Mouse (Mus musculus) frontal cortex, adult (tissue): ENCODE measurements around the gene Rb1.

Source experiments
- ATAC-seq: cut with Nextera tagmentation; 2 replicates; pipeline ENCODE4 v1.9.2; 2017; ENCODE audit warnings: mild to moderate bottlenecking, moderate library complexity, mixed read lengths; ENCODE audit not compliant: low TSS enrichment

Gene Rb1

GRCm38 (mm10) chr14:73334926-73335805 is 9.5 kb upstream of the Rb1 start:
- peak; percentile 55 for ATAC-seq

GRCm38 (mm10) chr14:73333880-73334279 is 8.3 kb upstream of the Rb1 start:
- no peak for ATAC-seq

DNA sequence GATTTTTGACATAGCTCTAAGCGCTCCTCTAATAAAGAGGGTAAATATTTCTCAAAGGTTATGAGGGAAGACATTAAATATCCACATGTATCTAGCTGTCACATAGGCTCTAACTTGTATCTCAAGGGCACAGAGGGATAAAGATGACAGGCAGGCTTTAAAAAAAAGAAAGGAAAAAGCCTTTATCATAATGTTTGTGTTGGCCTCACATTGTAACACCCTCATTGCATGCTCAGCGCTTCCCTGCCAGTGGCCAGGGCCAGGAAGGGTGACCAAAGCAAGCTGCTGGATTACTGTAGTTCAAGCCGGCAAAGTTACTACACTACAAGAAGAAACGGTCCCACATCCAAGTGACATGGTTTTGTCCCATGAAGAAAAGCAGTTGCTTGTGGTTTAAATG is 5.8 kb upstream of the Rb1 start:
- no peak for ATAC-seq

GRCm38 (mm10) chr14:73329871-73330270 is 4.2 kb upstream of the Rb1 start:
- ATAC-seq, result no peak

DNA sequence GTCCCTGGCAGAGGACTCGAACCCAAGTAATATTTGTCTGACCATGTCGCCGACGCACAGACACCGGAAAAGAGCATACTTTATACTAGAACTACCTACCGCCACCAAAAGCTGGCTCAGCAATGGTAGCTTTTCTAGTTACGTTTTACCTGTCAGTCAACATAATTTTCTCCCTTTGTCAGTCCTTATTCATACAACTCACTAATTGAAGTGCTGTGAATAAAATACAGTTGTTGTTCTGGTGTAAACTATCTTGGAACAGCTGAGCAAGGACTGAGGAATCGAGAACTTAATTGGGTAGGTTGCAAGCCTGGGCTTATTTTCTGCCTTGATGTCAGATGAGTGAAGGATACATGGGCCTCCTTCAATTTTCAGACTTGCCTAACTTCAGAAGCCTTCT is 889 bp upstream of the Rb1 start:
- no peak for ATAC-seq

DNA sequence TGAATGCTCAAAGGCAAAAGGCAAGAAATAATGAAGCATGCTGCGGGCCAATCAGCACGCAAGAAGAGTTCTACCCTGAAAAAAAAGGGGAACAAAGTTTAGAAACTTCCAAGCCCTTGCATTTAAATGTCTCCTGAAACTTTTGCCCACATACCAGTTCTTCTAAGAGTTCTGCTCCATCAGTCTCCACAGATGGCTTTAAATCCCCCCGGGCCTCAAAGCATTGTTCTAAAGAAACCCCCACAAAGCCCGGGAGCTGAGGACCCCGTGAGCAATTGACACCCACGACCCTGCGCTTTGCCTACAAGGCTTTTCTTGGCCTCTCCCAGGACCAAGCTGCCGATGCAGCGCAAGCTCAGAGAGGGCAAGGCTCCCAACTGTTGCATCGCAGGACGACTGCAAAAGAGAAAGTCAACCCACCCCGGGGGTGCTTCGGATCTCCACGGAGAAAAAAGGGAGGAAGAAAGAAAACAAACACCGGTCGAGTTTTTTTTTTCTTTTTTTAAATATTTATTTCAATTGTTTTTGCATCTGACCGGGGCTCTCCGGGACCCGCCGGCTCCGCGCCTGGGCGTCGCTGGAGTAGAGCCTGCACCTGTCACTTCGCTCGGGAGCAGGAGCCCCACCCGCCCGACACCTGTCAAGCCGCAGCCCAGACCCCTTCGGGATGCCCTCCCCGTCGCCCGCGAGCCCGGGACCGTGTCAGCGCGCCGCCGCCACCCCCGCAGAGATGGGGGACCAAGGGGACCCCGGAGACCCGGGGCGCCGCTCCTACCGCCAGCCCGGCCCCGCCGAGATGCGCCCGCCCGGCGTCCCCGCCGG is 777 bp downstream of the Rb1 start:
- ATAC-seq, result peak; percentile 17

DNA sequence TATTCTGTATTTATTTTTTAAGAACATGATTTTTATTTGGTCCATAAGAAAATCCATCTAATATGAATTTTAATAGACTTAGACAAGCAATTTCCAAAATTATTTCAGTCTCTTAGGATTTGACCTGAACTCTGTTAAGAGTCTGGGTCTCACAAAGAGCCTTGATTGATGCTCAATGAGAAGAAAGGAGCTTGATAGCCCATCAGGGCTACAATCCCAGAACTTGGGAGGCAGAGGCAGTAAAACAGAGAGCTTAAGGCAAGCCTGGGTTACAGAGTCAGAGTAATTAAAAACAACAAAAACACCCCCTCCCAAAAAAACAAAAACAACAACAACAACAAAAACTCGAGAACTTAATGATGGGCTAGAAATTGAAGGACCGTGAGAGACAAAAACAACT is 1.7 kb downstream of the Rb1 start:
- ATAC-seq, result no peak

GRCm38 (mm10) chr14:73322142-73322541 is 3.5 kb downstream of the Rb1 start:
- ATAC-seq, result no peak

DNA sequence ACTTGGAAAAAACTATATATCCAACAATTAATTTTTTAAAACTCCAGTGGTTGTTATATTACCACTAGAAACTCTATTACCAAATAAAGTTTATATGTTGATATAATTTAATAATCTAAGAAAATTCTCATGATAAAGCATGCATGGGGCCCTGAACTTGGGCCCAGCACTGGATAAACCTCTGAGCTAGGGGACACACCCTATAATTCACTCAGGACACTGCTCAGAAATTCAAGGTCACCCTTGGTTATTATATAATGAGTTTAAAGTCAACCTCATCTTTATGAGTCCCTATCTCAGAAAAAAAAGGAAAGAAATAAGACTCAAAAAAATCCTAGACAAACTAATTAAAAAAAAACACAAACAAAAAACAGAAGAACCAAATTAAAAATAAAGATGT is 8.7 kb downstream of the Rb1 start:
- no peak for ATAC-seq

DNA sequence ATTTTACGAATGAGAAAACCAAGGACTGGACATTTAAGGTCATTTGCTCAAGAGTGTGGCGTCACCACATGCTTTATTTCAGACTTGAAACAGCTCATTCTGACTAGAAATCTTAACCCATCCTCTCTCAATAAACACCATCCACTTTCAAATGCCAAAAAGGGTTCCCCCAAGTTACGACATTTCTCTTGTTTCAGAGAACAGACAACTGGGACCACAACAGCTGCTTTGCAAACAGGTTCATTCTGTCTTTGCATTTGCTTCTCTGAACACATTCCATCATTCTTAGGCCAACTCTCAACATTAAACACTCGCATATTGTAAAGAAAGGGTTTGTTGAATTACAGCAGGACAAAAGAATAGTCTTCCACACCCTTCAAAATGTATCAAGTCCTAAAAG is 11.8 kb downstream of the Rb1 start:
- no peak for ATAC-seq

GRCm38 (mm10) chr14:73313396-73313795 is 12.2 kb downstream of the Rb1 start:
- ATAC-seq, result no peak

- ATAC-seq, result no peak
These were observed 12.7 kb downstream of the Rb1 start for GRCm38 (mm10) chr14:73312909-73313308.

- ATAC-seq, result peak; percentile 52; the same call in 1 of the 2 replicates
These were observed 18.1 kb downstream of the Rb1 start for GRCm38 (mm10) chr14:73307490-73307889.

DNA sequence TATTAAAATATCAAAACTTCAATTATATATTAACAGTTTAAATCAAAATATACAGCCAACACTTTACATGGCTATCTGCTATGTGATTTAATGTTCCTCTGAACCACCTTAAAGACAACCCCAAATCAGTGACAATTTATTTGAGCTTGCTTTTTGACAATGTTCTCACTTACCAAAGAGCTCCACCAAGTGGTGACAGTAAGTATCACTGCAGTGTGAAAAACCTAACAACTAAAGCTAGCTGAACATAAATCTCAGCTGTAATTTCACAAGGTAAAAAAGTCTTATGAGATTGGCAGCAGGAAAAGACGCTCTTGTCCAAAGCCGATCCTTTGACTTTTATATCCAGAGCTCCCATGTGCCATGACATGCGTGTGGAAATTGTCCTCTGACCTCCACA is 22.4 kb downstream of the Rb1 start:
- peak; percentile 70 for ATAC-seq

- ATAC-seq, result no peak
These were observed 23.8 kb downstream of the Rb1 start for GRCm38 (mm10) chr14:73301856-73302255.

DNA sequence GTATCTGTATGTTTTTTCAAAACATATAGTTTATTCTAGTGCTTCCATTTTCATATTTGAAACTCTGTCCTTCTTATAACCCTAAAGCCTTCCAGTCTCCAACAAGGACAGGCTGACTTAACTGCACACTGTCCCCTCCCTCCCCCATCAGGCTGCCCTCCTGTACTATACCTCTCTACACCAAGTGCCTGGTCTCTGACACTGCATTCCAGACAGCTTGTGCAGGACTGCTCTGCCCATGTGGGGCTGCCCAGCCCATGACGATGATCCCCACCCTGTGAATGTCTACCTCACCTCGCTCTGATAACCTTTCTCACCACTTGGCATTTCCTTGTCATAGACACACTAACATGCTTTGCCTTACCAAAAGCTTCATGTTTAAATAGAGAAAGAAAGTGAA is 30.1 kb downstream of the Rb1 start:
- no peak for ATAC-seq

DNA sequence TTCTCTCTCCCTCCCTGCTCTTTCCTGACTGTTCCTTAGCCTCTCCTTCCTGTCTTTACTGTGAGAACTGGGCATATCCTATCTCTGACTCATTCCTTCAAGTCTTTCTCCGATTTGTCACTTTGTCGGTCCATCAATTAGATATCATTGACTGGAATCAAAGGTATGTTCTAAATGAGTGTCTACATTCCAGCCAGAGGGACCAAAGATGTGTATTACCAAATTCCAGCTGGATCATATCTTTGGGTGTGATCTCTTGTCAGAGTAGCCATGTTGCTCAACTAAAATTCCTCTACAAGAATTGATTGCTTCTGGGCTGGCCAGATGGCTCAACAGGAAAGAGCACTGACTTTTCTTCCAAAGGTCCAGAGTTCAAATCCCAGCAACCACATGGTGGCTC is 32.0 kb downstream of the Rb1 start:
- no peak for ATAC-seq

- ATAC-seq, result no peak
These were observed 33.2 kb downstream of the Rb1 start for GRCm38 (mm10) chr14:73292434-73292833.

- no peak for ATAC-seq
These were observed 35.7 kb downstream of the Rb1 start for GRCm38 (mm10) chr14:73289915-73290314.

- peak; percentile 47; the same call in 1 of the 2 replicates for ATAC-seq
These were observed 44.6 kb downstream of the Rb1 start for GRCm38 (mm10) chr14:73280996-73281395.

DNA sequence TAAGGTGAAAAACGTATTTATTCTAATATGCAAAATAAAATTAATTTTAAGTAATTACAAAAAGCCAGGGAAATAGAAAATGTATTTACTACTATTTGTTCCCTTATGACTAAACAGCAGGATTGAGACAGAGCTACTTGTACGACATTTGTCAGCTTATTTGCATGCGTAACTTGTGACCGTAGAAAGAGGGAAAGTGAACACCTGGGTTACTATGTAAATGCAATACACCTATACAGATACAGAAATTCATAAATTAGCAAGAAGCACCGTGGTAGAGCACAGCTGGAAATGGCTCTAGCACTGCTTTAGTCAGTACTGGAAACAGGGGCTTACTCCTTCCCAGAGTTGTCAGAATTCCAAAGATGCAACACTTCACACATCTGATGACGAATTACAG is 46.5 kb downstream of the Rb1 start:
- ATAC-seq, result no peak

GRCm38 (mm10) chr14:73271807-73272206 is 53.8 kb downstream of the Rb1 start:
- peak; percentile 9; the same call in 1 of the 2 replicates for ATAC-seq

DNA sequence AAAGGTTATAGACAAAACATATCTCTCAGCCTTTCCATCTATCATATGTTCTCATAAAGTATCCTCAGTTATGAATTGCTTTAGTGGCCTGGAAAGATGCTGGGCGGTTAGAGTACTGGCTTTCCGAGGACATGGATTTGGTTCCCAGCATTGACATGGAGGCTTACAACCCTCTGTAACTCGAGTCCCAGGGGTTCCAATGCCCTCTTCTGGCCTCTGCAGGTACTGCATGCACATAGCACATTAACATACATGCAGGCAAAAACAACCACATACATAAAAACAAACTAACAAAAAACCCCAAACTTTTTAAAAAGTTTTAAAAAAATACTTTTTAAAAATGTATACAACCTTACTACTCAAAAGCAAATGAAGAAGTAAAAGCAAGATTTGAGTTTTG is 59.5 kb downstream of the Rb1 start:
- ATAC-seq, result no peak
